Mouse (Mus musculus) forebrain, embryonic 11.5 days (tissue): ENCODE measurements around the gene Slc29a1. TPM values are rescaled to one million over a fixed set of nuclear protein-coding genes. Genes with fewer than 3 reads are reported as not detected.

Source experiments
- ATAC-seq: fragments of 200-750 bp; cut with Nextera tagmentation; replicated peaks from 2 replicates; pipeline ENCODE4 v1.8.0; 2017; ENCODE audit warnings: moderate TSS enrichment; ENCODE audit not compliant: low FRiP score
- DNase-seq: peaks from one replicate; pipeline ENCODE4 v3.0.0-alpha.2; 2017; ENCODE audit warnings: low spot score
- H3K27ac ChIP-seq: fragments of 300-500 bp; sonication (generic); 2 replicates; pipeline ENCODE4 v1.5.1; 2014; ENCODE audit warnings: low read depth, low read length
- H3K27me3 ChIP-seq: fragments of 300-500 bp; sonication (generic); 2 replicates; pipeline ENCODE4 v1.6.1; 2014; ENCODE audit warnings: mild to moderate bottlenecking, low read length, mixed read lengths; ENCODE audit not compliant: control insufficient read depth, insufficient read depth
- H3K36me3 ChIP-seq: fragments of 300-500 bp; sonication (generic); 2 replicates; pipeline ENCODE4 v1.6.1; 2014; ENCODE audit warnings: mild to moderate bottlenecking, low read length, moderate library complexity, mixed read lengths; ENCODE audit not compliant: control insufficient read depth, insufficient read depth
- H3K4me1 ChIP-seq: fragments of 300-500 bp; sonication (generic); replicated peaks from 2 replicates; pipeline ENCODE4 v1.6.1; 2014; ENCODE audit warnings: low read length, mixed read lengths; ENCODE audit not compliant: control insufficient read depth, insufficient read depth
- H3K4me2 ChIP-seq: fragments of 300-500 bp; sonication (generic); 2 replicates; pipeline ENCODE4 v1.6.1; 2014; ENCODE audit warnings: low read depth, mild to moderate bottlenecking, low read length, moderate library complexity, mixed read lengths; ENCODE audit not compliant: severe bottlenecking
- H3K4me3 ChIP-seq: fragments of 300-500 bp; sonication (generic); 2 replicates; pipeline ENCODE4 v1.5.1; 2014; ENCODE audit warnings: low read depth, low read length
- H3K9ac ChIP-seq: fragments of 300-500 bp; sonication (generic); 2 replicates; pipeline ENCODE4 v1.6.1; 2014; ENCODE audit warnings: low read length
- H3K9me3 ChIP-seq: fragments of 300-500 bp; sonication (generic); 2 replicates; pipeline ENCODE4 v1.6.1; 2016; ENCODE audit warnings: low read length, mixed read lengths; ENCODE audit not compliant: control insufficient read depth
- WGBS: fragments of 180-500 bp; shearing (Covaris S2); extraction: QIAGEN DNeasy Blood & Tissue Kit; methylation state at CpG from one replicate; pipeline ENCODE4 v1.1.7; 2014; 5-methylcytosine and 5-hydroxymethylcytosine counted together
- polyA plus RNA-seq: library from polyadenylated mRNA; unstranded; fragments of >200 nt; fragmentation: Nextera tagmentation; extraction: Ambion mirVana; gene quantifications from 2 replicates; pipeline ENCODE4 v1.2.1, GENCODE M21; 2014

Gene Slc29a1
- polyA plus RNA-seq, 1 experiment from 2014 or later: 56.7 TPM

DNA sequence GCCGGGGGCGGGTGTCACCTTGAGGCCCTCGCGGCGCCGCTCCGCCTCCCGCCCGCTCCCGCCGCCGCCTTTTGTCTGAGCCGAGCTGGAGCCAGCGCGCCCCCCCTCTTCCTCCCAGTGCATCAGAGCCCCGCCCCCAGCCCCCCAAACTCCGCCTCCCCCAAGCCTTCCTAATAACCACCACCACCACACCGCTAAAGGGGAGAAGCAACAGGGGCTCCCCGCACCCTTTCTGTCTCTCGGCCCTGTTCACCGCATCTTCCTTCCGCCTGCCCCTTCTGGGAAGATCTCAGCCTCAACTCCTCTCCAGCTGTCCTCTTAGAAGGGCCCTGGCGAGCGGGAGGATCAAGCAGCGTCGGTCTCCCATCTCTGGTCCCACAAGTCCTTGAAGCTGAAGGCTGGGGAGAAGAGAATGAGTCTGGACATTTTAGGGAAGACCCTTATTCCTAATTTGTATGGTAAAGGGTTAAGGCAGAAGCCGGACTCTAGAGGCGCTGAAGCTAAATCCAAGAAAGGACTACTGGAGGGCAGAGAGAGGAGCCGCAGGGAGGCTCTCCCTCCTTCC is 49.7 kb downstream of the Slc29a1 start, which contains the start of gene Tmem151b:
Gene Tmem151b (minus strand): TSS at position 61 of the 565 bp plus-strand sequence.
- WGBS: under 1% methylated on average over 12 of the region's 29 CpGs
- peaks cover 14% of the 10 kb centered on the region for H3K4me1 ChIP-seq
- H3K9me3 ChIP-seq: no peaks in the 10 kb centered on the region
- H3K4me3 ChIP-seq: peak within 1 kb of the TSS; percentile 90
- peak within 1 kb of the TSS; percentile 85 for H3K27ac ChIP-seq
- DNase-seq (peak; percentile 91), ATAC-seq (peak; percentile 45)
- no peaks in the 10 kb centered on the region for H3K36me3 ChIP-seq
- peak within 1 kb of the TSS; percentile 80 for H3K4me2 ChIP-seq
- peak within 1 kb of the TSS; percentile 96 for H3K9ac ChIP-seq
- peaks cover 31% of the 10 kb centered on the region for H3K27me3 ChIP-seq

DNA sequence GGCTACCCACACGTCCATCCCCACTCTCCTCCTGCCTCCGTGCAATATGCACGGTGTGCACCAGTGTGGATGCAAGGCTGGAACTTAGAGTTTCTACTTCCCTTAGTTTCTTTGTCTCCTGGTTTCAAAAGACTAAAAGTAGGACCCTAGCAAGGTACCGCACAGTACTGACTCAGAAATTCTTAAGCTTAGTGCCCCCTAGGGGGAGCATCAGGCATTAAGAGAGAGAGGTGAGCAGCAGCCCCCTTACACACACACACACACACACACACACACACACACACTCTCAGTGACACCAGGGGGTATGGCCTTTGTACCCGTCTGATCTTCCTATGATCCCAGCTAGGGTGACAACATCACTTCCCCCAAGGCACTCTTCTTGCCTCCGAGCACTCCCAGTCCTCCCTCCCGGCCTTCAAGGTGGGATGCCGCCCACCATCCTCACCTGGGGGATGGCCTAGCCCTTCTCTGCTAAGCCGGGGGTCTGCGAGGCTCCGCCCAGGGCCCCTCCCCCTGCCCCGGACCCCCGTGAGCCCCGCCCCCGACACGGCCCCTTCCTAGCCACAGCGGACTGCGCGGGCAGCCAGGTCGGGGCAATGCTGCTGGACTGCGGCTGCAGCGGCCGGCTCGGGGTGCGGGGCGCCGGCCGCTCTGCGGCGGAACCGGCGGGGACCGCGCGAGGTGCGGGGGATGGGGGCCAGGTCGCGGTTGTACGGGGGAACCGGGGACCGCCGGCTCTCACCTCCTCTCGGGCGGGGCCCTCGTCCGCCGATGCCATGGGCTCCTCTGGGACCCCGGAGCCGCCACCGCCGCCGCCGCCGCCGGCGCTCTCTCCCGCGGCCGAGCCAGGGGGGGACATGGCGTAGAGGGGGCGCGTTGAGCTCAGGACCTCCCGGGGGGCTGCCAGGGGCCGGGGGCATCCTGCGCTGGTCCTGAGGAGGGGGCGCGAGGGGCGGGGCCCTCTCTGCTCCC is 50.6 kb downstream of the Slc29a1 start:
- 3% methylated on average over 35 of the region's 68 CpGs for WGBS
- DNase-seq (peak; percentile 88), ATAC-seq (peak; percentile 69)
- Histone ChIP-seq H3K9me3 (no peaks in the 10 kb centered on the region), H3K9ac (peak overlapping the region; percentile 96), H3K36me3 (no peaks in the 10 kb centered on the region), H3K4me3 (peak overlapping the region; percentile 90), H3K27ac (peak overlapping the region; percentile 85), H3K27me3 (peaks cover 38% of the 10 kb centered on the region), H3K4me2 (peak overlapping the region; percentile 80), H3K4me1 (peaks cover 21% of the 10 kb centered on the region)

DNA sequence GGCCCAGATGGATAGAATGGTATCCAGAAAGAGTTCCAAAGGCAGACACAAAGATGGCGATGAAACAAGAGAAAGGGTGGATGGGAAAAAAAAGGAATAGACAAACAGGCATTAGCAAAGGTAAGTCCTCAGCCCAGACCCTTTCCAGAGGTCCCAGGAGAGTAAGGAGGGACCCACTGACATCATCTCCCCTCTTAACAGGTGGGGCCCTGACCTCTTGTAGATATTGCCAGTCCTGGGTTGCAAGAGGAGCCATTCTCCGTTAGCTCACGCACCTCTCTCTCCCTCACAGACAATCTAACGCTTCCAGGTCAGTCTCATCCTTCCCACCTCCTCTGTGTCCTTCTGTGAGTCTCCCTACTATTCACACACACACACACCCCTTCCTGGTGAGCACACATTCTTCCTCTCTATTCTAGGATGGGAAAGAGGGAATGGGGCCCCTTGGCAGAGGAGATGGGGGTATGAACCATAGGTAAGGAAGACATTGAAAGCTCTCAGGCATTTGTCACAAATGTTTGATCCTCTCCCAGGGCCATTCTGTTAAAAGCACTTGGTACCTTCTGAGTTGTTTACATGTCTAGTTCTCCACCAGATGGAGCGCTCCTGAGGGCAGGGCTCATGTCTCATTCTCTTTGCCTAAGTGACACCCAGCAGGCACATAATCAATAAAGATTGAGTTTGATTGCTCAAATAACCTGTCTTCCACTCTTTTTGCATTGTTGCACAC is 51.8 kb downstream of the Slc29a1 start:
- Histone ChIP-seq H3K9me3 (no peaks in the 10 kb centered on the region), H3K4me1 (peaks cover 25% of the 10 kb centered on the region), H3K4me3 (no peak overlapping the region), H3K4me2 (peak overlapping the region; percentile 80; the same call in 1 of the 2 replicates), H3K9ac (no peak overlapping the region), H3K36me3 (no peaks in the 10 kb centered on the region), H3K27ac (no peak overlapping the region), H3K27me3 (peaks cover 45% of the 10 kb centered on the region)
- DNase-seq: no peak
- 84% methylated on average over 5 of the region's 5 CpGs for WGBS
- ATAC-seq: no peak

DNA sequence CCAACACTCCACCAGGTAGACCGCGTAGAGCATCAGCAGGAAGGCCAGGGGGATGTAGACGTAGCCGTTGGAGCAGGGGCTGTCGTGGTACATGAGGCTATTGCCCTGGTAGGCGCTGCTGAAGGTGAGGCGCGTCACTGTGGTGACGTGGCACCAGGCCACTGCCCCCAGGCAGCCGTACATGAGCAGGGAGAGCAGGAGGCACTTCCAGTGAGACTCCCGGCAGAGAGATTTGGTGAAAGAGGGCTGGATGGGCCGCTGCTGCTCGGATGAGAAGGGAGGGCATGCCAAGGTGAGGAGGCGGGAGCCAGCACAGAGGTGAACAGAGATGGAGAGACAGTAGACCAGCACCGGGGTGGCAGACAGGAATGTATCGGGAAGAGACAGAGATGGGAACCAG is 52.5 kb downstream of the Slc29a1 start:
- Histone ChIP-seq H3K27ac (no peak overlapping the region), H3K36me3 (no peaks in the 10 kb centered on the region), H3K4me1 (peaks cover 25% of the 10 kb centered on the region), H3K9ac (no peak overlapping the region), H3K4me2 (no peak overlapping the region), H3K27me3 (peaks cover 45% of the 10 kb centered on the region), H3K4me3 (no peak overlapping the region), H3K9me3 (no peaks in the 10 kb centered on the region)
- DNase-seq: no peak
- ATAC-seq: no peak
- WGBS: 63% methylated on average over 16 of the region's 16 CpGs

DNA sequence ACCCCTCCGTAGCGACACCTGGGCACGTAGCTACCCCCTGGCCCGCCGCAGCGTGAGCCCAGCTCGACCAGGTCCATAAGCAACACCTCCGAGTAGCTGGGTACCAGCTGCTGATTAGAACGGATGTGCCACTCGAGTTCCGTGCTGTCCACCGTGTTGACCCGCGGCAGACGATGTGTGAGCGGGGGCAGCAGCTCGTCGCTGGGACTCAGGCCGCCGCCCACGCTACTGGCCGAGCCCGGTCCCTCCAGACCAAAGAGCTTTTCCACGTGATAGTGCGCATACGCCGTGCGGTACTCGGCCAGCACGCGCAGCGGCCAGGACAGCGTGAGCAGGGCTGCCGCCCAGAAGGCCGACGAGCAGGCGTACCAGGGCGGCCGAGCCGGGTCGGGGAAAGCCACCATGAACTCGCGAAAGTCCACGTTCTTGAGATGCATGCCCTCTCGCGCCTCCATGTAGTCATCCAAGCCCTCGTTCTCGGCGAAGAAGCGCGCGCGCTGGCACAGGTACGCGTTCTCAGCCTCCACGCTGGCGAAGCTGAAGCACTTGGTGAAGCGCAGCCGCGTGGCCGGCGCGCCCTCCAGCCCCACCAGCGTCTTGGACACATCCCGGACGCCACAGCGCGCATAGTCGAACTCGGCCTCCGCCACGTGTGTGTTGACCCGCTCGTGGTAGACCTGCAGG is 54.0 kb downstream of the Slc29a1 start:
- peaks cover 23% of the 10 kb centered on the region for H3K4me1 ChIP-seq
- H3K4me2 ChIP-seq: peak overlapping the region; percentile 42
- H3K36me3 ChIP-seq: no peaks in the 10 kb centered on the region
- H3K4me3 ChIP-seq: peak overlapping the region; percentile 13
- H3K9me3 ChIP-seq: no peaks in the 10 kb centered on the region
- ATAC-seq (no peak), DNase-seq (no peak)
- WGBS: 4% methylated on average over 74 of the region's 74 CpGs
- no peak overlapping the region for H3K27ac ChIP-seq
- H3K9ac ChIP-seq: peak overlapping the region; percentile 23
- peaks cover 45% of the 10 kb centered on the region for H3K27me3 ChIP-seq

DNA sequence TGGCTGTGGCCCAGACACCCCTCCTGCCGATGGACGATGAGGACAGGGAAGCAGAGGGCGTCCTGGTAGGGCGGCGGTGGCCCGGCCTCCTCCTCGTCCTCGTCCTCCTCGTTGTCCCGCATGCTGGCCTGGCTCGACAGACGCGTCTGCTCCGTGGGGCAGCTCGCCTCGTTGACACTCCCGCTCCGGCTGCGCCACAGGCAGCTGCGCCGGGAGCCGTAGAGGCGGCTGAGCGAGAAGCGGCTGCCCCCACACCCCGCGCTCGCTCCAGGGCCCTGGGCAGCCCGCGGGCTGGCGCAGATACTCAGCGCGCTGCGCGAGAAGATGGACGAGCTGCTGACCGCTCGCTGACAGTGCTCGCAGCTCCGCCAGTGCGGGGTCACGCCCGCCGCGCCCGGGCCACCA is 54.5 kb downstream of the Slc29a1 start:
- DNase-seq (no peak), ATAC-seq (no peak)
- 2% methylated on average over 46 of the region's 46 CpGs for WGBS
- Histone ChIP-seq H3K36me3 (no peaks in the 10 kb centered on the region), H3K4me1 (peaks cover 21% of the 10 kb centered on the region), H3K27ac (no peak overlapping the region), H3K4me3 (peak overlapping the region; percentile 13; the same call in 1 of the 2 replicates), H3K9ac (peak overlapping the region; percentile 23), H3K9me3 (no peaks in the 10 kb centered on the region), H3K27me3 (peaks cover 45% of the 10 kb centered on the region), H3K4me2 (peak overlapping the region; percentile 42)

DNA sequence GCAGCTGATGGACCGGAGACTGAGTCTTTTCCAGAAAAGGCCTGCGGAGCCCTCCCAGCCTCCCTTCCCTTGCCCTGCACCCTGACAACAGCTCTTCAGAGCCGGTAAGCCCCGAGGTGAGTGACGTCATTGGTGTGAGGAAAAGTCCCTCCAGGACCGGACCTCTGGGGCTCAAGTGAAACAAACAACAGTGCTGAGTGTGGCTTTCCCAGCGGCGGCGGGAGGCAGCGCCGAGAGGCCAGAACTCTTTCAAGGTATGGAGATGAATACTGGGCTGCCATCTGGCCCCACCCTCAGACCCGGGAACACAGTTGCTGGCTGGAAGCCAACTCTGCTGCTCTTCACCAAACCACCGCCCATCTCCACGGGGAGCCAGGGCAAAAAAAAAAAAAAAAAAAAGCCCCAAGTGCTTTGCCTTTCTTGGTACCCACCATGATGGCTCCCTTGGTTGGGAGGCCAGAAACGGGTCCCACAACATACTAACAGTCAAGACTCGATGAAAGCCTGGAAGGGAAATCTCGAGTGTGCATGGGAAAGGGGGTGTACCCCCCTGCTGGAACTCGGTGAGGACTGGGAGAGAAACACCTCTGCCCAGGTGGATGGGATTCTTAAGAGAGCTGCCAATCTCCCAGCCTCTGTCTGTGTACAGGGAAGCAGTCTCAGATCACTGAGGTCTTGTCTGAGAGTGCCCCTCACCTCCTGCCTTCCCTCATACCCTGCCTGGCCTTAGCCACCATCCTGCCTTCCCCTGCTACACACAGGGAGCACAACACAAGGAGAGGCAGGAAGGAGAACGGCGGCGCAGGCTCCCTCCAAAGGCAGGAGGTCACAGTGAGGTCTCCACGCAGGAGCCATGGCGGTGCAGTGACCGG is 55.2 kb downstream of the Slc29a1 start:
- peak; percentile 19; the same call in 1 of the 2 replicates for ATAC-seq
- DNase-seq: peak; percentile 75
- no peak overlapping the region for H3K27ac ChIP-seq
- 5% methylated on average over 24 of the region's 24 CpGs for WGBS
- H3K4me2 ChIP-seq: peak overlapping the region; percentile 42; the same call in 1 of the 2 replicates
- H3K36me3 ChIP-seq: no peaks in the 10 kb centered on the region
- peaks cover 21% of the 10 kb centered on the region for H3K4me1 ChIP-seq
- no peaks in the 10 kb centered on the region for H3K9me3 ChIP-seq
- H3K27me3 ChIP-seq: peaks cover 47% of the 10 kb centered on the region
- peak overlapping the region; percentile 13; the same call in 1 of the 2 replicates for H3K4me3 ChIP-seq
- peak overlapping the region; percentile 39 for H3K9ac ChIP-seq
